Mouse (Mus musculus): ENCODE results near the gene Smad3. TPM values are rescaled to one million over a fixed set of nuclear protein-coding genes. Genes with fewer than 3 reads are reported as not detected.

Gene Smad3
- polyA plus RNA-seq, 1 experiment from 2014 or later = 5.3 TPM

- Histone ChIP-seq H3K36me3 (ENCODE audit: control insufficient read depth, insufficient read depth, low read length) (no peaks in the 10 kb centered on the region), H3K9ac (ENCODE audit: low read length) (no peak overlapping the region), H3K27ac (replicated peaks) (no peak overlapping the region), H3K27me3 (ENCODE audit: control insufficient read depth, insufficient read depth, low read length) (no peaks in the 10 kb centered on the region), H3K4me2 (replicated peaks; ENCODE audit: low read depth) (no peak overlapping the region), H3K4me1 (replicated peaks; ENCODE audit: control insufficient read depth, insufficient read depth) (peaks cover 24% of the 10 kb centered on the region), H3K9me3 (ENCODE audit: control insufficient read depth, low read length) (no peaks in the 10 kb centered on the region), H3K4me3 (ENCODE audit: low read depth, low read length) (no peak overlapping the region)
- 42% methylated on average over 7 of the region's 7 CpGs for WGBS
- ATAC-seq (ENCODE audit: low FRiP score, low TSS enrichment) = no peak
- TF ChIP-seq EP300 (optimal IDR thresholded peaks at IDR 0.05) = no peak
- TF ChIP-seq CTCF (IDR thresholded peaks at IDR 0.05; ENCODE audit: low read depth) = no peak
- DNase-seq (ENCODE audit: low spot score) = peak; percentile 36
These were observed 5.2 kb downstream of the Smad3 start for GRCm38 (mm10) chr9:63752576-63752975.

- Histone ChIP-seq H3K27me3 (ENCODE audit: control insufficient read depth, insufficient read depth, low read length) (no peaks in the 10 kb centered on the region), H3K9ac (ENCODE audit: low read length) (no peak overlapping the region), H3K9me3 (ENCODE audit: control insufficient read depth, low read length) (no peaks in the 10 kb centered on the region), H3K4me1 (replicated peaks; ENCODE audit: control insufficient read depth, insufficient read depth) (peaks cover 22% of the 10 kb centered on the region), H3K36me3 (ENCODE audit: control insufficient read depth, insufficient read depth, low read length) (no peaks in the 10 kb centered on the region), H3K4me2 (replicated peaks; ENCODE audit: low read depth) (no peak overlapping the region), H3K27ac (replicated peaks) (no peak overlapping the region), H3K4me3 (ENCODE audit: low read depth, low read length) (no peak overlapping the region)
- no peak for DNase-seq (ENCODE audit: low spot score)
- WGBS = 61% methylated on average over 4 of the region's 4 CpGs
- TF ChIP-seq CTCF (IDR thresholded peaks at IDR 0.05; ENCODE audit: low read depth) (no peak), EP300 (optimal IDR thresholded peaks at IDR 0.05) (no peak)
- no peak for ATAC-seq (ENCODE audit: low FRiP score, low TSS enrichment)
These were observed 6.5 kb downstream of the Smad3 start for GRCm38 (mm10) chr9:63751325-63751724.

GRCm38 (mm10) chr9:63750360-63750974 is 7.3 kb downstream of the Smad3 start:
- peaks cover 26% of the 10 kb centered on the region for H3K4me1 ChIP-seq (replicated peaks; ENCODE audit: control insufficient read depth, insufficient read depth)
- no peak overlapping the region for H3K4me2 ChIP-seq (replicated peaks; ENCODE audit: low read depth)
- H3K9me3 ChIP-seq (ENCODE audit: control insufficient read depth, low read length) = no peaks in the 10 kb centered on the region
- 0 out of 2 replicates have a peak overlapping the region, but pooled peaks have one; percentile 36 for H3K27ac ChIP-seq (replicated peaks)
- no peak overlapping the region for H3K4me3 ChIP-seq (ENCODE audit: low read depth, low read length)
- no peaks in the 10 kb centered on the region for H3K36me3 ChIP-seq (ENCODE audit: control insufficient read depth, insufficient read depth, low read length)
- H3K9ac ChIP-seq (ENCODE audit: low read length) = no peak overlapping the region
- TF ChIP-seq EP300 (optimal IDR thresholded peaks at IDR 0.05) (no peak), CTCF (IDR thresholded peaks at IDR 0.05; ENCODE audit: low read depth) (no peak)
- ATAC-seq (ENCODE audit: low FRiP score, low TSS enrichment) (no peak), DNase-seq (ENCODE audit: low spot score) (no peak)
- 26% methylated on average over 10 of the region's 10 CpGs for WGBS
- no peaks in the 10 kb centered on the region for H3K27me3 ChIP-seq (ENCODE audit: control insufficient read depth, insufficient read depth, low read length)

GRCm38 (mm10) chr9:63749296-63749915 is 8.4 kb downstream of the Smad3 start:
- 45% methylated on average over 15 of the region's 15 CpGs for WGBS
- H3K4me3 ChIP-seq (ENCODE audit: low read depth, low read length) = no peak overlapping the region
- H3K27ac ChIP-seq (replicated peaks) = peak overlapping the region; percentile 35; the same call in 1 of the 2 replicates
- DNase-seq (ENCODE audit: low spot score) = no peak
- H3K4me1 ChIP-seq (replicated peaks; ENCODE audit: control insufficient read depth, insufficient read depth) = peaks cover 22% of the 10 kb centered on the region
- ATAC-seq (ENCODE audit: low FRiP score, low TSS enrichment) = no peak
- H3K4me2 ChIP-seq (replicated peaks; ENCODE audit: low read depth) = peak overlapping the region; percentile 8; the same call in 1 of the 2 replicates
- H3K9ac ChIP-seq (ENCODE audit: low read length) = no peak overlapping the region
- H3K36me3 ChIP-seq (ENCODE audit: control insufficient read depth, insufficient read depth, low read length) = no peaks in the 10 kb centered on the region
- no peak for TF ChIP-seq CTCF (IDR thresholded peaks at IDR 0.05; ENCODE audit: low read depth)
- TF ChIP-seq EP300 (optimal IDR thresholded peaks at IDR 0.05) = no peak
- H3K9me3 ChIP-seq (ENCODE audit: control insufficient read depth, low read length) = no peaks in the 10 kb centered on the region
- no peaks in the 10 kb centered on the region for H3K27me3 ChIP-seq (ENCODE audit: control insufficient read depth, insufficient read depth, low read length)

GRCm38 (mm10) chr9:63747645-63748295 is 10.0 kb downstream of the Smad3 start:
- Histone ChIP-seq H3K4me2 (replicated peaks; ENCODE audit: low read depth) (no peak overlapping the region), H3K4me1 (replicated peaks; ENCODE audit: control insufficient read depth, insufficient read depth) (peaks cover 30% of the 10 kb centered on the region), H3K27me3 (ENCODE audit: control insufficient read depth, insufficient read depth, low read length) (no peaks in the 10 kb centered on the region), H3K4me3 (ENCODE audit: low read depth, low read length) (no peak overlapping the region), H3K36me3 (ENCODE audit: control insufficient read depth, insufficient read depth, low read length) (no peaks in the 10 kb centered on the region), H3K9me3 (ENCODE audit: control insufficient read depth, low read length) (no peaks in the 10 kb centered on the region), H3K9ac (ENCODE audit: low read length) (no peak overlapping the region), H3K27ac (replicated peaks) (peak overlapping the region; percentile 13; the same call in 1 of the 2 replicates)
- DNase-seq (ENCODE audit: low spot score) = peak; percentile 47
- TF ChIP-seq CTCF (IDR thresholded peaks at IDR 0.05; ENCODE audit: low read depth) (no peak), EP300 (optimal IDR thresholded peaks at IDR 0.05) (no peak)
- 76% methylated on average over 9 of the region's 9 CpGs for WGBS
- ATAC-seq (ENCODE audit: low FRiP score, low TSS enrichment) = no peak

GRCm38 (mm10) chr9:63746980-63747379 is 10.8 kb downstream of the Smad3 start:
- Histone ChIP-seq H3K4me1 (replicated peaks; ENCODE audit: control insufficient read depth, insufficient read depth) (peaks cover 33% of the 10 kb centered on the region), H3K9ac (ENCODE audit: low read length) (no peak overlapping the region), H3K27me3 (ENCODE audit: control insufficient read depth, insufficient read depth, low read length) (no peaks in the 10 kb centered on the region), H3K27ac (replicated peaks) (no peak overlapping the region), H3K4me3 (ENCODE audit: low read depth, low read length) (no peak overlapping the region), H3K9me3 (ENCODE audit: control insufficient read depth, low read length) (no peaks in the 10 kb centered on the region), H3K36me3 (ENCODE audit: control insufficient read depth, insufficient read depth, low read length) (no peaks in the 10 kb centered on the region), H3K4me2 (replicated peaks; ENCODE audit: low read depth) (no peak overlapping the region)
- TF ChIP-seq EP300 (optimal IDR thresholded peaks at IDR 0.05) (no peak), CTCF (IDR thresholded peaks at IDR 0.05; ENCODE audit: low read depth) (no peak)
- ATAC-seq (ENCODE audit: low FRiP score, low TSS enrichment) (no peak), DNase-seq (ENCODE audit: low spot score) (no peak)
- 96% methylated on average over 3 of the region's 3 CpGs for WGBS

Measured in stomach, postnatal 0 days (tissue).